Mouse (Mus musculus): ENCODE measurements around the gene Metap1.

GRCm38 (mm10) chr3:138419369-138419768, 69.9 kb downstream of the Metap1 start:
- TF ChIP-seq CTCF (IDR thresholded peaks at IDR 0.05; ENCODE audit: extremely low read depth, insufficient read depth, low read length) (no peak), POLR2A (IDR thresholded peaks at IDR 0.05; ENCODE audit: extremely low read depth, insufficient read depth, low read length) (no peak)

Measured in cortical plate, adult 2 months (tissue).